Mouse (Mus musculus) adrenal gland, postnatal 14 days (tissue): Measurements from ENCODE around the gene Actbl2. TPM values are rescaled to one million over a fixed set of nuclear protein-coding genes. Genes with fewer than 3 reads are reported as not detected.

Source experiments
- DNase-seq: peaks from one replicate; pipeline ENCODE4 v3.0.0; 2021; ENCODE audit warnings: mixed read lengths
- long read RNA-seq, 2 experiments: library from polyadenylated mRNA; stranded (forward); transcript quantifications; one replicate each; pipeline ENCODE4 v2.0.0; 2021
- total RNA-seq: library from RNA; stranded (reverse); gene quantifications from 2 replicates; pipeline ENCODE4 v1.2.3, GENCODE M21; 2021

Actbl2 gene
- not detected in 2 replicates for total RNA-seq
- long read RNA-seq, experiment 1, result 0 reads
- long read RNA-seq, experiment 2, result 0 reads

DNA sequence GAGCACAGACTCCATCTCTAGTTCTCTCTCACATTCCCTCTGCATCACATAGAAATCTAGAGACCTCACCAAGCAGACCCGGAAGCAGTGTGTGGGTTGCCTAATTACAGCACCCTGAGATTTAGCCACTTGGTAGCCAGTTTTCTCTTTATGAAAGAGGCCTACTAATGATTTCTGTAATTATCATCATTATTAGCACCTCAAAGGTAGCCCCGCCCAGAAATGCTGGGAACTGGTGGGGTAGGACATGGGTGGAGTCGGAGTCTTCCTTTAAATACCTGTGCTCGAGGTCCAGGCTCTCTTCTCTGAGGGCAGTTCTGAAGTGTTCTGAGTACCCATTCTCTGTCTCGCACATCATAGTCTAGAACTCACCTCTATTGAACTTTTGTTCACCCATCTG is at the start of gene Actbl2:
Actbl2 (plus strand) TSS at position 301 of the 400 bp plus-strand sequence.
- no peak for DNase-seq

DNA sequence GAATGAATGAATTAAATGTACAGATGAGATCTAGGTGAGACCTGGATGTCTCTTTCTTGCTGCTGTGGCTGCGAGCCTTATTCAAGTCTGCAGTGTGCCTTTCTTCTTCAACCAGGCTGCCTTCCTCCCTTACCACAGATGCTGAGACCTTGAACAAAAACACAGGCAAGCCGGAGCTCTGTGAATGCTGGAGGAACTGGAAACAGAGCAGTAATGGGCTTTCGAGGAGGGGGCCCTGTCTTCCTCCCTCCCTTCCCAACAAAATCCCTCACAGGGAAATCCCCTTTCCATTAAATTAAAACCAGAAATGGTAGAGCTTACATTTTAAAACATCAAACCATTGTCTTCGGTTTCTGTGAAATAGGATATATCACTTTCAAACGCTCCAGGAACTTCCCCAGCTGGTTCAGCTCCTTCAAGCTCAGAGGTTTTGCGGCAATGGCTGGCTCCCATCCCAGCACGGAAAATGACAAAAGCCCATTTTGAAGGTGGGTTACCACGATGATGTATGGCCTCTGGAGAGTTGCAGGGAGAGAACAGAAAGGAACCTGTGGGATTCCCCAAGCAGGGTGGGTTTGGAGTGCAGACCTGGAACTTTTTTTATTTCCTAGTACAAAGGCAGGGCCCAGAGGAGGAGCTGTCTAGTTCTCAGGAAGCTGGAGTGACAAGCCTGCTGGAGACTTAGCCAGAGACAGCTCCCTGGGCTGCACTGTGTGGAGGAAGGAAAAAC is 44.0 kb upstream of the Actbl2 start:
- DNase-seq, result peak; percentile 14

DNA sequence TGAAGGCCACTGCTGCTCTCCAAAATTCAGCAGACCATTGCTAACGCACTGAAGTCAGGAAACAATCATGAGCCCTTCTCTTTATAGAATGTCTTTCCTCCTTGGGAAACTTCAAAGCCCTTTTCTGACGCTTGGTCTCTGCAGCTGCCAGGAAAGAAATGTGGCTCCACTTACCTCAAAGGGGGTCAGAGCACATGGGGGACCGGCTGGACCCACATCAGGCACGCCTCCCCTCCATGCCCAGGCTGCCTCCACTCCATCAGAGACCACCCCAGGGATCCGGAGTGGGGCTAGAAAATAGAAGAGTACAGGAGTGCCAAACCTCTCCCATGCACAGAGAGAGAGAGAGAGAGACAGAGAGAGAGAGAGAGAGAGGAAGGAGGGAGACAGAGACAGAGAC is 26.0 kb upstream of the Actbl2 start:
- no peak for DNase-seq

DNA sequence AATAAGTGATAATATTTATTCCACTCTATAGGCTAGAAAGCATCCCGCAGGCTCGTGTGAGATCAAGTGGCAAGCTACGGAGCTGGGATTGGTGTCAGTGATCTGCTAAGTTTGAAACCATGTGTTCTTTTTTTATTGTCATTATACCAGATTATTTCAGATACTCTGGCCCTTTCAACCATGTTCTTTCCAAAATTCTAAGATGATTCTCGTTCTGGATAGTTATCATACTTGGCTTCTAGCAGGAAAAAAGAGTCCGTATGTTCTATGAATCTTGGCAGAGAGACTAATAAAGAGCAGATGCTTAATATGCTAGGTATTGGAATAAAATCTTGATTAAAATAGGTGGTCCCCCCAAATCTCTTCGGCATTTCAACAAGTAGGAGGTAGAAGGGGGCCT is 25.3 kb upstream of the Actbl2 start:
- DNase-seq, result no peak

DNA sequence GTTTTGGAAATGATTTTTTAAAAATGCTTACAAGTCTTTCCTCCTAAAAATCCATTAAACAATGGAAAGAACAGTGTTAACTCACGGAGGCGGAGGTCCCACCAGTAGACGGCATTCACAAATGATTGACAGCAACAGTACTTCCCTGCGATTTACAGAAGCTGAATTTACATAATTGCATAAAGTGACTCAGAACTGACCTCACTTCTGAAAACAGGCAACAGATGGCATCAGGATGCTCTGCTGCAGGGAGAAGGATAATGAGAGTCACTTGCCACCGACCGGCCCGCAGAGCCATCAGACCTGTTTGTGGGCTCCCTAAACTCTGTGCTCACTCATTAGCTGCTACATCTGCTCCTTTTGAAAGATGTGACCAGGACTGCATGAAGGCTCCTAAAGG is 22.4 kb upstream of the Actbl2 start:
- no peak for DNase-seq

DNA sequence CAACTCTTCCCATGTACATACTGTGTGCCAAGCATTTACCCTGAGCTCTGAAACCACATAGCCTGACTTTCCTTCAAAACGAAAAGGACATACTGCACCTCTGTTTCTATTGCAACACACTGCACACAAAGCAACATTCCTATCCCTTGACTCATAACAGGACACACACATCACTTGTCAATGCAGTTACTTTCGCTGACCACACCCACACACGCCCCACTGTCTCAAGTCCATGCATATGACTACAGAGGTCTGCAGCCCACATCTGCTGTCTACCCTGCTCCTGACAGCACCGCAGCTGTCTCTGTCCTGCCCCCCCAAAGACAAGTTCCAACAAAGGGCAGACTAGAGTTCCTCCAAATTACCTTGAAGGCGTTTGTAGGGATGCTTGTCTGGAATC is 21.5 kb upstream of the Actbl2 start:
- DNase-seq, result no peak

DNA sequence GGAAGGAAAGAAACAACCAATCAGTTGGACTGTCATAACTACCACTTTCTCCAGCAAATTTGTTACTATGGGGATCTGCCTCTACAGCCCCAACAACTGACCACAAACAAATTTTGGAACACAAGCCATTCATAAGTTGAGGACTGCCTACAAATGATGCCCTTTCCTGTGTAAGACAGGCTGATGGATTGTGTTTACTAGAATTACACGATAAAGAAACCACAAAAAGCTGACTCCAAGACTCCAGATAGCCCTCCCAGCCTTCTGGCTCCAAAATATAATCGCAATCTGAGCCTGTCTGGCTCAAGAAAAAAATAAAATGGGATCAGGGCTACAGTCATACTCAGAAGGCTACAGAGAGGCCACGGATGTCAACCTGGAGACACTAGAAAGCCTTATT is 20.2 kb upstream of the Actbl2 start:
- no peak for DNase-seq

DNA sequence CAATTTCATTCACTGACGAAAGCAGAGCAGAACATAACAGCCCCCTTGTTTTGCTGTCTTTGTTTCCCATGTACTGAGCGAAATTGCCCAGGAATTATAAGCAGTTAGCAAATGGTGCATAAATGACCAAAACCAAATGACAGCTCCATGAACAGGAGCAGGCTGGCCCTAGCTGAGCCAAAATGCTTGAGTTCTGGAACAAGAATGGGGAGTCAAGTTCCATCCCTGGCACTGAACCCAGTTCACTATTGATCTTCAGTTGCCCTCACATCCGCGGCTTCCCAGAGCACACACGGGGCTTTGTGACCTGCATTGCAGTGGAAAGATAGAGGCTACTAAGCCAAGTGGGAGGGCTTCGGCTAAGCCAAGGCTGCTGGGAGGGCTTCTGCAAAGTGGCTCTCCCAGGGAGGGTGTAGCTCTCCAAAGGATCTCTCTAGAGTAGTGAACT is 19.1 kb upstream of the Actbl2 start:
- DNase-seq, result no peak

DNA sequence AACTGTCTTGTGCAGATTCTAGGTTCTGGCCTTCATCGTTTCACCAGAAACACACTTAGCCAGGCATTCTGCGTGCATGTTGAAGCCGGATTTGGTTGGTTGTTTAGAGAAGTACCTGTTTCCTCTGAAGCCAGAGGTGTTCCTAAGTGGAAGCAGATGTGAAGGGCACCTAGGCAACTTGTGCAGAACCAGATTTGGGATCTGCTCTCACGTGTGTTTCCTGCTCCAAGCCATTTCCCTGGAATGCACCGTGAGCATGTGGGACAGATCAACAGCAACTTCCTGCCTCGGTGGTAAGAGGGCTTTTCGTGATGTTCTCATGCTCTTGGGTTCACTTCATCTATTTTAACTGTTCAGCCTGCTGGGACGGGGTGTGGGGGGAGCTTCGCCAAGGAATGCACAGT is 18.4 kb upstream of the Actbl2 start:
- DNase-seq, result no peak

DNA sequence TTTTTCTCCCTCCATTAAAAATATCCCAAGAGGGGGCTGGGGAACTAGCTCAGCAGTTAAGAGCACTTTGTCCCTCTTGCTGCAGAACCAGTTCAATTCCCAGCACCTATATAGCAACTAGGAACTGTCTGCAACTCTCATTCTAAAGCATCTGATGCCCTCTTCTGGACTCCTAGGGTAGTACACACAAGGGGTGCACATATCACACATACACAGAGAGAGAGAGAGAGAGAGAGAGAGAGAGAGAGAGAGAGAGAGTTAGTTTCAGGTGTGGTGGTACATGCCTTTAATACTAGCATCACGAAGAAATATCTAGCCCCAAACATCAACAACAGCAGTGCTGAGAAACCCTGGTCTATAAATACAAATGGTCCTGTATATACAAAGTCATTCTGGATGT is 17.5 kb upstream of the Actbl2 start:
- DNase-seq, result no peak

DNA sequence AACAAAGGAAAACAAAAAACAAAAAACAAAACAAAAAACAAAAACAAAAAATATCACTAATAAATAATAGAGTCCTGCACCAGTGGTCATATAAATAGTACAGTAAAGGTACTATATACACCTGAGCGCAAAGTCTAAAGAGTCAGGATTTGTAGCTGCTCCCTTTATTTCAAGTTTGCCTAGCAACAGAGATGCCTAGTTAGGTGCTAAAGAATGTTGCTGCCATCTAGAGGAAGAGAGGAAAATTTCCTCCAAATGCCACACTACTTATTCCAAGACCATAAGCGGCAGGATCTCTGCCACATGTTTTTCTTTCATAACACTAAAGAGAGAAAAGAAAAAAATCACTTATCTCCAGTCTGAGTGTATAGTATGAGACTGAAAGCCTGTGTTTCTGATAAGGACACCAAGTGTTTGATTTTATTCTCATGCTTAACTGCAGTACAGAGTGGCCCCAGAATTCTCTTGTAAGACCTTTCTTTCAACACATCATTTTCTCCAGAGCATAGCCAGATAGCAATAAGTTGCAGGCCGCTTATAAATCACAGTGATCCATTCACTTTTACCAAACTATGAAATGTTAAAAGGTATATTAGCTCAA is 16.8 kb upstream of the Actbl2 start:
- no peak for DNase-seq

DNA sequence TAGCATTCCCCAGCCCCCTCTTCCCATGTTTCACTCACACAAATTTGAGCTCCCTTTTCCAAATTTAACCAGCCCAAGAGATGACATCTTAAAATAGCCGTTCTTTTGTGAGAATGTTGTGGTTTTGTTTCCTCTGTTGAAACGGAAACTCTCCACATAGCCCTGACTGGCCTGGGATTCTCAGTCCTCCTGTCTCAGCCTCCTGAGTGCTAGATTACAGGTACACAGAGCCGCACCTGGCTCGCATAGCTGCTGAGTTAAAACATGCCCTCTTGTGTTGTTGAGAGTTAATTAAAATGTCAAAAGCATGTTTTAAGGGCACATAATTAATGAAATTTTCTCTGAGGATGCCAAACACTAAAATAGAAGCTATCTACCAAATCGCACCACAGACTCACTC is 3.7 kb upstream of the Actbl2 start:
- no peak for DNase-seq

DNA sequence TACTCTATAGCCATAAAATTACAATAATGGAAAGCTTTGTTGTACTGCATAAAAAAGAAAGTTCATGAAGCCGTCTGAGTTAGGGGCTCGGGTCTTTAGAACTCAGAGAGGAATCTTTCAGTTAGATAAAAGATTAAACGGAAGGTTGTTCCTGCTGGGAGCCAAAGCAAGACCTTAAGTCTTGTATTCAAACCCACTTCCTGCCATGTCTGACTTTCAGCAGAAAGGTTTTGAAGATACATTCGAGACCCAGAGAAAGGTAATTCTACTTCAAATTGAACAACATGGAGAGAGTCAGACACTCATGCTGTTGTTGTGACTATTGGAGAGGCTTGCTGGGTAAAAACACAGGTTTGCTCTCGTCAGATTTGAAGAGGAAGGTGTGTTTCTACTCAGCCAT is 3.0 kb upstream of the Actbl2 start:
- no peak for DNase-seq

DNA sequence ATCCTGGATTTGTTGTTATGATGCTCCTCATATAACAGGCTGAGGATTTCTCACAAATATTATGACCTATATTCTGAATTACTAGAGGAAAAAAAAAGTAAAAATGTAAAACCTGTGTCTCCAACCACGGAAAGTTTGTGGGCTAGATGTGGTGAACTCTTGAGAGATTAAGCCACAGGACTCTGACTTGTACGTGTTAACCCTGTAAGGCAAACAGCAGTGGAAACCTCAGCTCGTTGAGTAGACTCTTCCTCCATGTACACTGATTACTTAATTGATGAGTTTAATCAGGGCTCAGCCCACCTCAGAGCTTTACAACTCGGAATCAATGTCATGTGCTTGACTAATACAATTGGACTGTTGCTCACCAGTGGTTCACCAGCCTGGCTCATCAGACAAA is 3.2 kb downstream of the Actbl2 start:
- no peak for DNase-seq

DNA sequence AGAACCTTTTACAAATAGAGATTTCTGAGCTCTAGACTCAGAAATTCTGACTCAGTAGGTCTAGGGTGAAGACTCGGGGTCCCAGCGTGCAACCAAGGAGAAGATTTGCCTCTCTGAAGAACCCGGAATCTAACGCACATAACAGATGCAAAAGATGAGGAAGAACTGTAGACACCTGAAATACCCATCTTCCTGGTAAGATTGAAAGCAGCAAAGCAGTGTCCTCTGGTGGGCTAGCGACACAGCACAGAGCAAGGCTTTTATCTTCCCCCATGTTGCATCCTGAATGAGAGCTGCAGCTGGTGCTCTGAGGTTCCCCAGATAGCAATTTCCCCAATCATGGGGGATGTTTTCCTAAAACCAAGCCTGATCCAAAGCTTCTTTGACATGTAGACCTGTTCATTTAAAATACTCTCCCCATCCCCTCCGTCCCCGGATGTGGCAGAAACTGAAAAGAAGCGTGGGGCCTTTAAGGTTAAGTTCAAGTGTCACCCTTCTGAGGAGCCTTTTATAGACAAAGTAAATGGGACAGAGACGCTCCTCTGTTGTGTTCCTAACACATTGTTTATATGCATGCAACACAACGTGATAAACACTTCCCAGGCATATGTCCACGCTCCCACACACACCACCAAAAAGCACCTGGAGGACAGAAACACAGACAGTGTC is 3.7 kb downstream of the Actbl2 start:
- DNase-seq, result no peak

DNA sequence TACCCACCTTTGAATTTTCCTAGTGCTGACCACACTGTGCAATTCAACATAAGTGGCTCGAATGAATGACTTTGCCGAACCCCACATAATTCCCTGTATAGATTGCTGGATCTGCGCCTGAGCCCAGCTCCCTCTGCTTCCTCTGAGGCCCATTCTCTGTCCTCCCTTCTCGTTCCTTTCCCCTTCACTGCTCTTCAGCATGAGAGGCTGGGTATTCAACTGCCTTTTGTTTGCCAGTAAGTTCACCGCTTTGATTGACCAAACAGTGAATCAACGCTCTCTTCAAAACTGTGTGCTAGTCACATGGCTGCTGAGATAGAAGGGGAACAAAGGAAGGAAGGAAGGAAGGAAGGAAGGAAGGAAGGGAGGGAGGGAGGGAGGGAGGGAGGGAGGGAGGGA is 4.3 kb downstream of the Actbl2 start:
- DNase-seq, result no peak

DNA sequence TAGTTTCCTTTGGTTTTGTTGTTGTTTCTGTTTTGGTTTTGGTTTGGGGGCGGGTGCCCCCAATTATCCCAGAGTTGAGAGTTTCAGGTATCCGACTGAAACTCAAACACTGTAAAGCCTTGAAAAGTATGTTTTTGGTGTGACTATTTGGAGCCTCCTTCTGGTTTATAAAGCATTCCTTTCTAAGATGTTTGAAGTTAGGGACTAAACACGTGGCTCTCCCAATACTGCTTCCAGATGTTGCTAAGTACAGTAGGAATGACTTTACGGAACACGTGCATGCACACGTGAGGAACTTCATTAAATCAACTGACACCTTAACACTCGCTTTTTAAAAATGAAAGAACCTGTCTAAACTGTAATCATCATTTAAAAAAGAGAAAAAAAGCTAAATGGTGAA is 4.9 kb downstream of the Actbl2 start:
- no peak for DNase-seq

DNA sequence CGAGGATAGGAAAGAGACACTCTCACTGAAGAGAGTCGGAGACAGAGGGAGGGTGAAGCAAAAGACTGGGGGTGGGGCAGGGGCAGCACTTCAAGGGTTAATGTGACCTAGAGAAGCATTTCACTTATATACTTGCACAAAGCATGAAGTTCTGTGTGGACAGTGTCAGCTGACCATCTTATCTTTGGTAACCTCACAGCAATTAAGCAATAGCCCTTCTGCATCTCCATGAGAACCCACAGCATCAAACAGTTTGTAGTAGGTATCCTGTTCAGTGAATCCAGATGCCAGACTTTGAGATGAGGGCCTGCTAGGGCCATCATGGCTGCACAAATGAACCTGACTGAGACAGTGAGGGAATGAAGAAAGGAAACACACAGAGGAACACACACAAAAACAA is 8.4 kb downstream of the Actbl2 start:
- DNase-seq, result no peak

DNA sequence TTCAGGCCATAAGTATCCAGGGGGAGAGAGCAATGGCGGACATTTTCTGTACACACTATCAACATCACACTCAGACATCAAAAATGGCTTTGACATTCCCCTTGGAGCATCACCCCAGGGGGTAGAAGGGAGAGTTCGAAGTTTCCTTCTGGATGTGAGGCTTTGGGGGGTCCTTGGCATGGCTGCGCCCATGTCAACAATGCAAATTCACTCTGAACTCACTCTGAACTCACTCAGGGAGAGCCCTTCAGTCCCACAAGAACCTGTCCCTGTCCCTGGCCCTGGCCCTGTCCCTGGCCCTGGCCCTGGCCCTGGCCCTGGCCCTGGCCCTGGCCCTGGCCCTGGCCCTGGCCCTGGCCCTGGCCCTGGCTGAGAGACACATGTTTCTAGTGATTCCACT is 8.9 kb downstream of the Actbl2 start:
- DNase-seq, result no peak

DNA sequence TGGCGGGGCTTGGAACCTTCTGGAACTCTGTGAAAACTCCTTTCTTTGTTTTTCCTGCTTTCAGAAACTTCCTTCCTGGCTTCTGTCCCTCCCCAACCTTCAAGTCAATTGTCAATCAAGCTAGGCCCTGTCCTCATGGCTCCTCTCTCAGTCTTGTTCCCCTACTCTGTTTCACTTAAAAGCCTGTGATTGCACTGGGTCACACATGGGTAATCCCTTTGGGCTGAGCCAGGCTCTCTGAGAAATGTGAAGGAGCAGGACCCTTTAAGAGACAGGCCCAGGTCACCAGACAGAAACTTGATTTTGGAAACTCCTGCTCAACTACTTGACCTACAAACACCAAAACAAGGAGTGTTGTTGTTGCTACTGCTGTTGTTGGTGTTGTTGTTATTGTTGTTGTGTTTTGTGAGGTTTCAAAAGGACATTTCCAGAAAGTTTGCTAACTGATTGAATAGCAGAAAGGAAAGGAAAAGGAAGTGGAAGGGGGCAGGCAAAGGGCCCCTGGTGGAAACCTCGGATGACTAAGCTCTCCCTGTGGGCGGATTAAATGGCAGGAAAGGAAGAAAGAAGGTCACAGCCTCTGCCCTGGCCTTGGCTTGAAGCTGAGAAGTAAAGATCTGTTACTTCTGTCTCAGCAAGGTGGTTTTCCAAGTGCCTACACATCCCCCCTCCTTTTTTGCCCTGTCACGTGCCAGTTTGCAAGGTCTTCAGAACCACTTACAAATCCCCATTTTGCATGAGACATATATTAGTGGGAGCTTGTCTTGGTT is 10.6 kb downstream of the Actbl2 start:
- DNase-seq, result no peak

DNA sequence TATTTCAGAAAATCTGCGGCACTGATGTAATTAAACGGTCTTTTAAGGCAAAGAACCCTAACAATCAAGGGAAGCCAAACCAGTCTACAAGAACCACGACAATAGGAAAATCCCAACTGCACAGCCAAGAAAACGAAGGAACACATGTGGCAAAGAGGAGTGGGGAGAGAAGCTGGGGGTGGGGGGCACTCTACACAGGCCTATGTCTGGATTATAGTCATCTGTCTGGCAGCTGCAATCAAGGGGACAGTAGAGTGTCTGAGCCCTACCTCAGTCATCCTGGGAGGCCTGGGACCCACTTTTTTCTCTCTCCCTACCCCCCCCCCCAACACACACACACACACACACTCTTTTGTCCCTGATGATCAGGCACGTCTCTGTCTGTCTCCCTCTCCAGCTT is 12.0 kb downstream of the Actbl2 start:
- DNase-seq, result no peak

DNA sequence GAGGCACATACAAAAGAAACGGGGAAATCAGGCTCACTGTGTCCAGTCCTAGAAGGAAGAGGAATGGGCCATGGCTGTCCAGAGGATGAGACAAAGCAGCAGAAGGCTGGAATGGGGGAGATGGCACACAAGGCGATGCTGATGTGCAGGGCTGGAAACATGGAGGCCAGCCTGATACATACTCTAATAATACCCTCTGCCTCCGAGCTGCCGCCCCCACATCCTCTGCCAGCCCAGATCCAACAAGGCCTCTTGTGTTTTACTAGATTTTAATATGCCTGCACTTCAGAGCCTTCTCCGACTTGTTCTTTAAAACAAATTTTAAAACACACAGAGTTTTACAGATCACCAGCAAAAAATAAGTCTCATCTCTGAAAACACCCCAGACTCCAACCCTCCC is 14.2 kb downstream of the Actbl2 start:
- no peak for DNase-seq

DNA sequence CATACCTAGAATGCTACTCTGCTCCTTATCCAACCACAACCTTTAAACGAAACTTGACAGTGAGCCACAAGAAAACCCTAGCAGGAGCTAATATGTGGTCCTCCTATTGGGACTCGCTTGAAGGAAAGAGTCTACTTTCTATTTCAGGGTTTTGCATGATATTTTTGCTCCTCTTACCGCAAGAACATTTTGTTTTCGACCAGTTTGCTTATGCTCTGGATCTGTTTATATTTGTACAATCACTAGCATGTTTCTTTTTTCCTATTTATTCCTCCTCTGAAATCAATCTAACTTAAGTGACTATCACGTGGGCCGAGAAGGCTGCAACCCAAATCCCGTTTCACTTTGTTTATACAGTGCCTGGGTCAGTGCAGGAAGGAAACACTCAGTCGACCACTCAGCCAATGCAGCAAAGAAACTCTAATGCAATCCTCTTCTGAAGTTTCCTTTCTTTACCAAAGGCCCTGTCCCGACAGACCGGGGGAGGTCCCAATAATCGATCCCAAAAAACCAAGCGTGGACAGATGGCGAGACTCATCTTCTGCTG is 15.0 kb downstream of the Actbl2 start:
- no peak for DNase-seq
